Mouse (Mus musculus) MEL-GATA-1-ER (cell line): ENCODE data around the gene Inpp5b.

Source experiments
- DNase-seq: peaks from one replicate; pipeline ENCODE4 v3.0.0-alpha.2; 2012; ENCODE audit warnings: low read depth; ENCODE audit errors: extremely low read depth

Gene Inpp5b

DNA sequence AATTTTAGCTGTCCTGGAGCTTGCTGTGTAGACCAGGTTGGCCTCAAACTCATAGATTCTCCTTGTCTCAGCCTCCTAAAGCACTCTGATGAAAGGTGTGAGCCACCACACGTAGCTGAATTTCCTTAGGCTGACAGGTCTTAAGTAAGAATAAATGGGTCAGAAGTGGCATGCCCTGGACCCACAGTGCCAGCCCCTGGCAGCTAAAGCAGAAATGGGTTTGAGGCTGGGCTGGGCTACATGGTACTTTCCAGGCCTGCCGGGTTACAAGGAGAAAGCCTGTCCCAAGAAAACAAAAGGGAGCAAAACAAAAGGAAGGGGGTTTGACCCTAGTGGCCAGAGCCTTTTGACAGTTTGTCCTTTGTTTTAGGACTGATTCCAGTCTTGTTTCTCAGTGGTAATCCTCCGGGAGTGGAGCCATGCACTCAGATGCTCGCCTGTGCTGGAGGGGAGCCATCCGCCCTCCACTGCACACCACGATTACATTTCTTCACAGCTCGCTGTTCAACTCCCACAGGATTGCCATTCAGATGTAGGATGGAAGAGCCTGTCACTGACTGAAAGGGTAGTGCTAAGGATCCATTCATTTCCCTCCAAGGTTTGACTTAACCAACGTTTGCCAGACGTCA is 69.8 kb downstream of the Inpp5b start:
- no peak for DNase-seq

DNA sequence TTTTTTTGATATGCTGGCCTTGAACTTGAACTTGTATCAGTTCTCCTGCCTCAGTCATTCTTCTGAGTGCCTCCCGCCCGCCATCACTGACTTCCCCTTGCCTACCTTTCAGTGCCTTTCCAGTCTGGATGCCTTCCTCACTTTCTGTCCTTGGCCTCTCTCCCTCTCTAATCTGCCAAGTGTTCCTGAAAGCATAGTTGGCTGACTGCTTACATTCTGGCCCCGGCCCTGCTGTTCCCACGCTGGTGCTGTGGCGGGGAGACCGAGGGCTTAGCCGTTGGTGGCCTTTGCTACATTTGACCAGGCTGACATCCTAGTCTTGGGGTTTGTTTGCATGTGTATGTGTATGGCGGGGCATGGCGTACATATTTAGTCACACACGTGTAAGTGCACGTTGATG is 74.3 kb downstream of the Inpp5b start:
- no peak for DNase-seq

DNA sequence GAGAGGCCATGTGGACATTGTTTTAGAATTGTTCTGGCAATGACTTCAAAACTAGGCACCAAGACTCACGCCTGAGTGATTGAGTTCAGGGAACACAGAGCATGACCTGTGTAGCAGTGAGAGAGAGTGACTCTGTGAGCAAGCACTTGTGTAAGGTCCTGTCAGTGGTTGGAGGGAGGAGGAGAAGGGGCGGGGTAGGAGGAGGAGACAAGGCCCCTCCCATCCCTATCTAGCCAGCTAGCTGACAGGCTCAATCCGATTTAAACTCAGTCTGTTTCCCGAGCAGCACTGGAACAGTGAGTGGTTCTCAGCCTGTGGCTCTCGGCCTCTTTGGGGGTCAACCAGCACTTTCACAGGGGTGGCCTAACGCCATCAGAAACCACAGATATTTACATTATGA is 76.2 kb downstream of the Inpp5b start:
- DNase-seq: peak; percentile 44

DNA sequence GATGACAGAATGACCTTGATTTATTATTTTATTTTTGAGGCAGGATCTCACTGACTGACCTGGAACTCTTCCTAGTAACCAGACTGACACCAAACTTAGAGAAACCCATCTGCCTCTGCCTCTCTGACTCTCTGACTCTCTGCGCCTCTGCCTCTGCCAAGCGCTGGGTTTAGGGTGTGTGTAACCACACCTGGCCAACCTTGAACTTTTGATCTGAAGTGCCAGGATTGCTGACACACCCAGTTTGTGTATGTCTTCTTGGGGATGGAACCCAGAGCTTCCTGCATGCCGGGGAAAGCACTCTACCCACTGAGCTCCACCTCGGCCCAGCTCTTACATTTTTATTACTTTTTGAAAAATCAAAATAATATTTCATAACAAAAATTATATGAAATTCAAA is 77.2 kb downstream of the Inpp5b start:
- DNase-seq: no peak

DNA sequence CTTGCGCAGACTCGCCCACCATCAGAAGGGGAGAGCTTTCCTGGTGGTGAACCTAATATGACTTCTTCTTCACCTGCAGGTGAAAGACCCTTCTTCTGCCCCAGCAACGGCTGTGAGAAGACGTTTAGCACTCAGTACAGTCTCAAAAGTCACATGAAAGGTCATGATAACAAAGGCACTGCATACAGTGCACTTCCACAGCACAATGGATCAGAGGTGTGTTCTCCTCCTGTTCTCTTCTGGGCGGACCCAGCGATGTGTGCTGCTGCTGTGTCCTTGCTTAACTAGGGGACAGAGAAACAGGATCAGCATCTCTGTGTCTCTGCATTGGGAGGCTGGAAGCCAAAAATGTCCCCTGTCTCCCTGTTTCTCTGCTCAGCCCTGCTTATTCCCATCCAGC is 83.3 kb downstream of the Inpp5b start:
- DNase-seq: no peak

DNA sequence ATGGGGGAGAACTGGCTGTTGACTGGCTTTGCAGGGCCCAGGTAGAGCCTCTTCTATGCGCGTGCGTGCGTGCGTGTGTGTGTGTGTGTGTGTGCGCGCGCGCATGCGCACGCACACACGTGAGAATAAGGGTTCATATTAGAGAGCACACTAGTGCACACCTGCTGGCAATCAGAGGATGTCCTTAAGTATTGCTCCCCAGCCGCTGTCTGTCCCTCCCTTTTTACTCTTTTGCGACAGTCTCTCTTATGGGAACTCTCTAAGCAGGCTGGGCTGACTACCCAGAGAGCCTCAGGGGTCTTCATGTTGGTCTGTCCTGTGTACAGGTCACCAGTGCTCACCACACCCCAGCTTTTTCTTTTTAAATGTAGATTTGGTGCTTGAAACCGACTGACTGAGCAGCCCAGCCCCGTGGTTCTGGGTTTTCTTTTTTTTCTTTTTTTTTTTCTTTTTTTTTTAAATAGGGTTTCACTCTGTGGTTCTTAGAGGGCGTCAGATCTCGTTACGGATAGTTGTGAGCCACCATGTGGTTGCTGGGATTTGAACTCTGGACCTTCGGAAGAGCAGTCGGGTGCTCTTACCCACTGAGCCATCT is 83.8 kb downstream of the Inpp5b start:
- no peak for DNase-seq

DNA sequence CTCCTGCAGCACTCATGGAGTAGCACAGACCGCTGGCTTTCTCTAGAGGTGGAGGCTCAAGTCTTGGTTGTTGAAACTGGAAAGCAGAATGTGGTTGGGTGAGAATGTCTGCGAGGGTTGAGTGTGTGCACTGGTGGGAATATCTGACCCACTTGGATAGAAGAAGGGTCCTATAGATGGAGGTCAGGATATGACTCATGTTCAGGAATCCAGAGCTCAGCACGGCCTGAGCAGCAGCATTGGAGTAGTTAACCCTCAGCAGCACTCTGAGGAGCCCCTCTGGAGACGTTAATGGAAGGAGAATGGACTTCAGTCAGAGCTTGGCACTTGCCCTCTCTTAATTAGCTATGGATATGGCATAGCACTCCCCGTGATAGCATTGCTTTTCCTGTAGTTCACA is 88.0 kb downstream of the Inpp5b start:
- DNase-seq: no peak

DNA sequence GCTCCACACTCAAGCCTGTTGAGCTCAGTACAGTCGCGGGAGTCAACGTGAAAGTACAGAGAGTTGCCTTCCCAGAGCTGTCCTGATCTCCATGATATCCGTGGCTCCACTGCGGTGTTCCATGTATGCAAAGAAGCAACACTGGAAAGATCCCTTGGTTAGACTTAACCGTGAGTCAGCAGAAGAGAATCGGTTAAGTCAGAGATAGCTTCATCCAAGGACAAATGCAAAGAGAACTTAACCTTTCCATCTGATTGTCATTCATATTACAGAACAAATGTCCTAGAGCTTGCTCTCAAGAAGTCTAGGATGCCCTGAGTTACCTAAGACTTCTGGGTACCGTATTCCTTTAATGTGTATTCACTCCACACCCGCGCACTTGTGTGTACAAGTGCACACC is 91.1 kb downstream of the Inpp5b start:
- DNase-seq: no peak

DNA sequence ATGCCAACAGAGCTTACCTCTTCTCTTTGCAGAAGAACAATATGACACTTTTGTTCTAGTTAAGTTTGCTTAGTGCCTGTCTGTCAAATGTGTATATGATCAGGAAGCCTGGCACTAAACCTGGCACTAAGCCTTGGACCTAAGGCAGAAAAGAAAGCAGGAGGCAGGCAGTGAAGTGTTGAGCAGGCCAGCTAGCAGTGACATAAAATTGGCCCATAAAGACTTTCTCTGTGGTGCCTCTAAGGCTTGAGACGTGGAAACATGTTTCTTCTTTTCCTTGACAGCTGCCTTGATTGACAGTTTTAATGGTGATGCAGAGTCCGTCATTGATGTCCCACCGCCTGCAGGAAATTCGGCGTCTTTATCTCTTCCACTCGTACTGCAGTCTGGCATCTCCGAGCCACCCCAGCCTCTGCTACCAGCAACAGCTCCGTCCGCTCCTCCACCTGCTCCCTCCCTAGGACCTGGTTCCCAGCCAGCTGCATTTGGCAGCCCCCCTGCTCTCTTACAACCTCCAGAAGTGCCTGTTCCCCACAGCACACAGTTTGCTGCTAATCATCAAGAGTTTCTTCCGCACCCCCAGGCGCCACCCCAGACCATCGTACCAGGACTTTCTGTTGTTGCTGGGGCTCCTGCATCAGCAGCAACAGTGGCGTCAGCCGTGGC is 96.5 kb downstream of the Inpp5b start:
- DNase-seq: no peak

DNA sequence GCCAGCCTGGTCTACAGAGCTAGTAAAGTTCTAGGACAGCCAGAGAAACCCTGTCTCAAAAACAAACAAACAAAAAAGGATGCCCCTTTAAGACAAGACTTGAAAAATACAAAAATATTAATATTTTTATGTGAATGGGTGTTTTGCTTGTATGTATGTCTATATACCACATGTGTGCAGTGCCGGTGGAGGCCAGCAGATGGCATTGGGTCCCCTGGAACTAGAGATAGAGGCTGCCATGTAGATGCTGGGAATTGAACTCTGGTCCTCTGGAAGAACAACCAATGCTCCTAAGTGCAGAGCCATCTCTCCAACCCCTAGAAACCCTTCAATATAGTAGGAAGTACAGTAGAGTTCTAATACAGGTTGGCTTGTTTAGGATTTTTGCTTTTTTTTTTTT is 99.3 kb downstream of the Inpp5b start:
- no peak for DNase-seq

DNA sequence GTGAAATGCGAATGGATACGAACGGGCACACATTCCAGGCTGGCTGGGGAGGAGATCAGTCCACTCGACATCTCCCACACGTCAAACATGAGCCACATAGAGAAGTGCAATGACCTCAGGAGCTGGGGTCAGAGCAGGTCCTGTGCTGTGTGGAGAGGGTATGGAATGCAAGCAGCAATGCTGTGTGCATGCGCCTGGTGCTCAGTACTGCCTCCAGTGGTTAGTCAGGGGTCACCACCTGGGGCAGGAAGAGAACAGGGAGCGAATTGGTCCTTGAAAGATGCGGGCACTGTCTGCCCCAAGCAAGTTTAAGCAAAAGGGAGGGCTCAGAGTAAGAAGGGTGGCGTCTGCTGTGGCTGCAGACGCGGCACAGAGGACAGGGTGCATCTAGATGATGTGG is 101.8 kb downstream of the Inpp5b start:
- DNase-seq: peak; percentile 7

DNA sequence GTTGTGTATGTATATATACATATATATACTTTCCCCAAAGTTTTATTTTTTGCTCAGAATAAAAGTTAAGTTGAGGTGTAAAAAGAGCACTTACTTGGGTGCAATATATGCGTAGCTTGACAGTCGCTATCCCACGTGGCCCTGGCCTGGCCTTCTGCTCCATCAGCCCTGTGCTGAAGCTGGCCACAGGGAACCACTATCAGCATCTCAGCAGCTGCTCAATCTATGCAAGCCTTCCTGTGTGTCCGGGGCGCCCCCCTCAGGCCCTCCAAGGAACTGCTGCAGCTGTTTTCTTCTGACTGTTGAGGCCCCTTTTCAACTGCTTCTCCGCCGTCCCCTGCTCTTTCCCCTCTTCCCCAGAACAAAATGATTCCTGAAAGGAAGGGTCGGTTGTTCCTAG is 105.9 kb downstream of the Inpp5b start:
- DNase-seq: peak; percentile 77

DNA sequence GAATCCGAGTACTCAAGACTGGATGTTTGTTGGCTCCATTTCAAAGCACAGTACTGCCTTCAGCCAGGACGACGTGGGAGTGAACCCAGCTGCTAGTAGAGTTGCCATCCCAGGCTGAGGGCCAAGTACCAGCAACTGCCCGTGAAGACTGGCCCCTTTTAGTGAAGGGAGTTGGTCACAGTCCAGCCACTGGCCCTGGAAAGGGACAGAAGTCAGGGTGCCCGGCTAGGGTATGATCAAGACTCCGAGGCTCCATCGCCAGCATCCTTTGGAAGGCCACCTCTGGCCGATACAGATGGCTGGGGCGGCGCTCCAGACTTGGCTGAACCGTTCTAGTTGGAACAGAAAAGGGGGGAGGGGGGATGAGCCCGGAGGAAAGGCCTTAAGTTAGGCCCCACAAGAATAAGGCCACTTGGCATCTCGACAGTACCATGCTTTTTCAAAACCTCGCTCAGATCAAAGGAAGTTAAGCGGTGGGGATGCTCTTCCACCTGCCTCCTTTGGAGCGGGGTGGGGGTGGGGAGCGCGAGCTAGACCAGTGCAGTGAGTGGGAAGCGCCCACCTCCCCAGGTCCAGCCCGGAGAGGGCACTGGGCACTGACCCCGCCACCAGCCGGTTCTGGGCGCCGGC is 108.1 kb downstream of the Inpp5b start:
- no peak for DNase-seq

DNA sequence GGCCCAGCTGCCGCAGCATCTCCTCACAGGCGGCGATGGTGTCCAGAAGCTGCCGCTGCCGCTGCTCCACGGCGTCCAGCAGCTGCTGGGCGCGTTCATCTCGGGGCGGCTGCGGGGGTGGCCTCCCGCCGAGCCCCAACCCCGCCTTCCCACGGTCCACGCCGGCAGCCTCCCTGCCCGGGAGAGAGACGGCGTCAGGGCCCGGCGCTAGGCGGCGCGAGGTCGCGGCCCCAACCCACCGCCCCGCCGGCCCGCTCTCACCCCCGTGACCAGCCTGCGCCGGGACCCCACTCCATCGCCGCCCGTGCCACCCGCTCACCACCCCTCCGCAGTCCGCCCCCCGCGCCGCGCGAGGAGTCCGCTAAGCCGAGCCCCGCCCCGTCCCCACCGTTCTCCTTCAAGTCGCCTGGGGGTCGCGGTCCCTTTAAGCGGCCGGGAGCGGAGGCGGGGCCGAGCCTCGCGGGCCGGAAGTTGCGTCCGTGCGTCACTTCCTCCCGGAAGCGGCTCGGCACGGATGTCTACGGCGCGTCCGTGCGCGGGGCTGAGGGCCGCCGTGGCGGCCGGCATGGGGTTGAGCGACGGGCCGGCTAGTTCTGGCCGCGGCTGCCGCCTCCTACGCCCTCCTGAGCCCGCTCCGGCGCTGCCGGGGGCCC is 108.7 kb downstream of the Inpp5b start, which contains the start of gene Yrdc:
TSS of gene Yrdc (plus strand) at position 419 of the 653 bp plus-strand sequence.
- peak; percentile 72 for DNase-seq
